Mouse (Mus musculus): ENCODE data around the gene Retreg1.

- TF ChIP-seq POLR2A (IDR thresholded peaks at IDR 0.05; ENCODE audit: borderline replicate concordance, extremely low read depth, low read depth, low read length): no peak
- TF ChIP-seq CTCF (IDR thresholded peaks at IDR 0.05; ENCODE audit: insufficient read depth, low read length): no peak
Observed at GRCm38 (mm10) chr15:25891556-25891955, 48.6 kb downstream of the Retreg1 start.
